ENCODE assay signal across 11 mouse cellular contexts in the genomic region with DNA sequence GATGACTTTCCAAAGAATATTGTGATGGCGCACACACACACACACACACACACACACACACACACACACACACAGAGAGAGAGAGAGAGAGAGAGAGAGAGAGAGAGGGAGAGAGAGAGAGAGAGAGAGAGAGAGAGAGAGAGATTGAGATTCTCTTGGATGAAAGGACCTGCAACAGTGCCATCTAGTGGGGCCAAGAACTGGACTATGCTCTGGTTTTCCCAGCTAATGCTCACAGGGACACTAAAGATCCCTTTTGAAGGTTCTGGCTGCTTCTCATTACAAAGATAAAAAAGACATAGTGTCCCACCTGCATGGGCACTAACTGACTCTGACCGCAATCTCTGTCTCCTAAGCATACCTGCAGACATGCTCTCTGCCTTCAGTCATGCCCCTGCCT. TPM values are rescaled to one million over a fixed set of nuclear protein-coding genes. Genes with fewer than 3 reads are reported as not detected.
A peak's percentile ranks its signal among the peaks of the same experiment; 100 is the strongest.
DNase-seq lines count a peak whose midpoint lies in the region; ATAC-seq lines count a peak whose summit lies in the region.
"Not testable (repeated sequence)": the region's sequence is repeated elsewhere in the genome, so short reads cannot be mapped to it uniquely, and the experiment has no call there.
"Had no signal": no experiment of that assay in that cellular context is flagged by ENCODE, and none has a peak within 500 bp of the region (broad histone marks: within the 10 kb centered on the region; RNA-seq: fewer than 3 reads in every experiment).

No protein-coding gene starts in this region.

- H3K36me3 ChIP-seq in embryonic facial prominence, embryonic 11.5 days (replicated peaks; ENCODE audit: control insufficient read depth, insufficient read depth, low read depth, low read length), result not testable (repeated sequence)

- peak; percentile 52 for DNase-seq in adrenal gland, postnatal 14 days
- DNase-seq in embryonic facial prominence, embryonic 11.5 days (ENCODE audit: low spot score), result peak; percentile 81
- peak; percentile 47 to 70 for DNase-seq in heart, postnatal 10 days
- peak; percentile 54 for DNase-seq in kidney, postnatal 14 days
- DNase-seq in left cerebral cortex, postnatal 4 days, result peak; percentile 37
- DNase-seq in mesoderm, embryonic 11.5 days (ENCODE audit: low read depth, low spot score), result peak; percentile 39
- peak; percentile 71 for DNase-seq in right cerebral cortex, postnatal 14 days

- H3K4me3 ChIP-seq in embryonic facial prominence, embryonic 11.5 days (ENCODE audit: low read depth, low read length), result not testable (repeated sequence)

- not testable (repeated sequence) for H3K27me3 ChIP-seq in embryonic facial prominence, embryonic 11.5 days (ENCODE audit: control insufficient read depth, insufficient read depth, low read length)

- not testable (repeated sequence) for H3K4me1 ChIP-seq in embryonic facial prominence, embryonic 11.5 days (ENCODE audit: control insufficient read depth, insufficient read depth, low read length)

- not testable (repeated sequence) for ATAC-seq in embryonic facial prominence, embryonic 11.5 days (replicated peaks; ENCODE audit: insufficient number of reproducible peaks, low FRiP score, low TSS enrichment, low read depth)

- 63% methylated on average over 2 of the region's 2 CpGs for whole genome bisulfite sequencing in embryonic facial prominence, embryonic 11.5 days

- H3K27ac ChIP-seq in embryonic facial prominence, embryonic 11.5 days (replicated peaks; ENCODE audit: low read depth, low read length), result not testable (repeated sequence)

- H3K9ac ChIP-seq in embryonic facial prominence, embryonic 11.5 days (replicated peaks; ENCODE audit: low read length), result not testable (repeated sequence)

- not testable (repeated sequence) for H3K4me2 ChIP-seq in embryonic facial prominence, embryonic 11.5 days (ENCODE audit: low read depth, low read length)

- not testable (repeated sequence) for H3K9me3 ChIP-seq in embryonic facial prominence, embryonic 11.5 days (replicated peaks; ENCODE audit: control insufficient read depth, low read length)

- intact Hi-C loops in heart, postnatal 10 days (cut with DNase I), result loop anchor here (1.0 kb wide), 2 partner anchors 163 to 195 kb away; no protein-coding TSS in a partner anchor
- intact Hi-C loops in left cerebral cortex, postnatal 4 days (cut with DNase I), result loop anchor here (10.0 kb wide), 1 partner anchor 165 kb away; no protein-coding TSS in a partner anchor

RNA-seq across cellular contexts. Expression of a gene that starts 32.8 kb away (rescaled TPM):
- not detected in 2 replicates for total RNA-seq in adrenal gland, postnatal 14 days (2021)
- polyA plus RNA-seq in embryonic facial prominence, embryonic 11.5 days (2014; fragmentation: Nextera tagmentation; extraction: Ambion mirVana), result not detected in 2 replicates
- not detected for total RNA-seq in heart, postnatal 10 days (2021)
- total RNA-seq in left cerebral cortex, postnatal 4 days (2021), result not detected
- total RNA-seq: gastrocnemius, adult 18-20 months; hematopoietic stem cell, adult 5-6 weeks; layer of hippocampus, adult 18-20 months had no signal
- polyA plus RNA-seq: Patski had no signal

RNA-seq across cellular contexts. Expression of a gene that starts 46.8 kb away (rescaled TPM):
- total RNA-seq in adrenal gland, postnatal 14 days (2021), result not detected in 2 replicates
- polyA plus RNA-seq in embryonic facial prominence, embryonic 11.5 days (2014; fragmentation: Nextera tagmentation; extraction: Ambion mirVana), result not detected in 2 replicates
- total RNA-seq in heart, postnatal 10 days (2021), result not detected
- not detected for total RNA-seq in left cerebral cortex, postnatal 4 days (2021)
- total RNA-seq: gastrocnemius, adult 18-20 months; hematopoietic stem cell, adult 5-6 weeks; layer of hippocampus, adult 18-20 months had no signal
- polyA plus RNA-seq: Patski had no signal

RNA-seq across cellular contexts. Expression of a gene that starts 55.0 kb away (rescaled TPM):
- total RNA-seq in adrenal gland, postnatal 14 days (2021), result not detected in 2 replicates
- polyA plus RNA-seq in embryonic facial prominence, embryonic 11.5 days (2014; fragmentation: Nextera tagmentation; extraction: Ambion mirVana), result not detected in 2 replicates
- not detected for total RNA-seq in heart, postnatal 10 days (2021)
- not detected for total RNA-seq in left cerebral cortex, postnatal 4 days (2021)
- total RNA-seq: gastrocnemius, adult 18-20 months; hematopoietic stem cell, adult 5-6 weeks; layer of hippocampus, adult 18-20 months had no signal
- polyA plus RNA-seq: Patski had no signal
